Mouse (Mus musculus) liver, embryonic 12.5 days (tissue): ENCODE data around the gene Zfp317. TPM values are rescaled to one million over a fixed set of nuclear protein-coding genes. Genes with fewer than 3 reads are reported as not detected.

ENCODE experiments used
- polyA plus RNA-seq: library from polyadenylated mRNA; unstranded; fragments of >200 nt; fragmentation: Nextera tagmentation; extraction: Ambion mirVana; gene quantifications from 2 replicates; pipeline ENCODE4 v1.2.1, GENCODE M21; 2016

Gene Zfp317
- polyA plus RNA-seq, 1 experiment from 2014 or later = 15.3 TPM

Other genes with a start within 250 kb of the Zfp317 start
- not detected in 2 replicates for gene Olfr847, start 243.4 kb upstream of the Zfp317 start, polyA plus RNA-seq
- not detected in 2 replicates for gene Olfr849, start 181.8 kb upstream of the Zfp317 start, polyA plus RNA-seq
- not detected in 2 replicates for gene Olfr850, start 143.9 kb upstream of the Zfp317 start, polyA plus RNA-seq
- gene Olfr851, start 128.8 kb upstream of the Zfp317 start, polyA plus RNA-seq = not detected in 2 replicates
- gene Olfr853, start 81.0 kb upstream of the Zfp317 start, polyA plus RNA-seq = not detected in 2 replicates
- not detected in 2 replicates for gene Olfr854, start 54.7 kb upstream of the Zfp317 start, polyA plus RNA-seq
- gene Olfr855, start 39.5 kb upstream of the Zfp317 start, polyA plus RNA-seq = not detected in 2 replicates
- gene Olfr857, start 87.3 kb downstream of the Zfp317 start, polyA plus RNA-seq = not detected in 2 replicates
- gene Olfr58, start 158.2 kb downstream of the Zfp317 start, polyA plus RNA-seq = not detected in 2 replicates
- gene Olfr859, start 182.8 kb downstream of the Zfp317 start, polyA plus RNA-seq = not detected in 2 replicates
- gene Olfr860, start 227.6 kb downstream of the Zfp317 start, polyA plus RNA-seq = not detected in 2 replicates